Mouse (Mus musculus): ENCODE data around the gene Thbd.

DNA sequence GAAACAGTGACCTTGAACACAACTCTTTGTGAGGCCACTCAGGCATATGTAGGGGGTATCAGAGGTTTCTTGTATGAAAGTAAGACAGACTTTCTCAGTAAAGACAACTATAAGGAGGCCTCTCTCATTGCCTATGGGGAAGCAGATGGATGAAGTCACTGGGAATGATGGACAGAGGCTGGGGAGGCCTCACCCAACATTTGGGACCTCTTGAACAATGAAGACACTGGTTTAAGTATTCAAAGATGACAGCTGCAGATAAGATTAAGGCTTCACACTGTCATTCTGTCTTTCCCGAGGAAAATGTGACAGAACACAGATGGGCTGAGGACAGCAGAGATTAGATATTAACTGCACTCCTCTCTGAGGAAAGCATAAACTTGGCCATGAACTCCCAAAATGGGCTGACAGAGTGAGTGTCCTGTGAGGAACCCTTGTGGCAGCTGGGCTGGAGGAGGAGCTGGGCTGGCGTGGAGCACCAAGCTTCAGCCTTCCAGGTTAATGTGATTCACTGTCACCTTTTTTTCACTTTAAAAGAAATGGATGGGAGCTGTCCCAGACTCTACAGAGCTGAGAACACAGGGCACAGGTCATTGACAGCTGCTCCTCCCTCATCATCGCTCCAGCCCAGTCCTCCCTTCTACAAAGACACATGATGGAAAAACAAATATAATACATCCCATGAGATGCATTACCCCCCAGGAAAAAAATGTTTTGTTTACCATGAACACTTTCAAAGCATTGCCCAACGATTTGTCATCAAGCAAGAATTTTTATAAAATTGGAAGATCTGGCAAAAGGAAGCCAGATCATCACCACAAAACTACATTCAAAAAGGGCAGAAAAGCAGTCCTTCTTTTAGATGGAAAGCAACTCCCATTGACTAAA, 36.0 kb downstream of the Thbd start:
- no peak for TF ChIP-seq CTCF (IDR thresholded peaks at IDR 0.05; ENCODE audit: borderline replicate concordance, control insufficient read depth, extremely low read depth, insufficient read depth, low read length, poor library complexity)
- no peak for TF ChIP-seq POLR2A (IDR thresholded peaks at IDR 0.05; ENCODE audit: control insufficient read depth, extremely low read depth, insufficient read depth, low read length, poor library complexity)

Data from thymus, adult 2 months (tissue).